Mouse (Mus musculus) heart, embryonic 13.5 days (tissue): Measurements from ENCODE around the gene Fbxw25. TPM values are rescaled to one million over a fixed set of nuclear protein-coding genes. Genes with fewer than 3 reads are reported as not detected.
"Not testable (repeated sequence)": the region's sequence is repeated elsewhere in the genome, so short reads cannot be mapped to it uniquely, and the experiment has no call there.

Source experiments
- ATAC-seq: fragments of 200-750 bp; cut with Nextera tagmentation; 2 replicates; pipeline ENCODE4 v1.8.0; 2017; ENCODE audit warnings: moderate TSS enrichment; ENCODE audit not compliant: insufficient number of reproducible peaks, low FRiP score, low TSS enrichment; ENCODE audit errors: extremely low read depth
- H3K27ac ChIP-seq: fragments of 300-500 bp; sonication (generic); replicated peaks from 2 replicates; pipeline ENCODE4 v1.5.1; 2015; ENCODE audit warnings: moderate library complexity, mild to moderate bottlenecking, inconsistent platforms
- H3K27me3 ChIP-seq: fragments of 300-500 bp; sonication (generic); replicated peaks from 2 replicates; pipeline ENCODE4 v1.6.1; 2015; ENCODE audit warnings: mild to moderate bottlenecking, inconsistent platforms
- H3K36me3 ChIP-seq: fragments of 300-500 bp; sonication (generic); 2 replicates; pipeline ENCODE4 v1.6.1; 2015; ENCODE audit warnings: mild to moderate bottlenecking, inconsistent platforms
- H3K4me1 ChIP-seq: fragments of 300-500 bp; sonication (generic); 2 replicates; pipeline ENCODE4 v1.6.1; 2015; ENCODE audit warnings: inconsistent platforms
- H3K4me2 ChIP-seq: fragments of 300-500 bp; sonication (generic); 2 replicates; pipeline ENCODE4 v1.6.1; 2015; ENCODE audit warnings: inconsistent platforms, mild to moderate bottlenecking, moderate library complexity
- H3K4me3 ChIP-seq: fragments of 300-500 bp; sonication (generic); 2 replicates; pipeline ENCODE4 v1.5.1; 2015; ENCODE audit warnings: moderate library complexity, mild to moderate bottlenecking, inconsistent platforms
- H3K9ac ChIP-seq: fragments of 300-500 bp; sonication (generic); 2 replicates; pipeline ENCODE4 v1.6.1; 2015; ENCODE audit warnings: inconsistent platforms, mild to moderate bottlenecking, moderate library complexity
- H3K9me3 ChIP-seq: fragments of 300-500 bp; sonication (generic); 2 replicates; pipeline ENCODE4 v1.6.1; 2016; ENCODE audit warnings: inconsistent platforms
- WGBS: fragments of 180-500 bp; shearing (Covaris S2); methylation state at CpG from one replicate; pipeline ENCODE4 v1.1.7; 2015; ENCODE audit warnings: mixed read lengths; 5-methylcytosine and 5-hydroxymethylcytosine counted together
- polyA plus RNA-seq: library from polyadenylated mRNA; unstranded; fragments of >200 nt; fragmentation: Nextera tagmentation; extraction: Ambion mirVana; gene quantifications from 2 replicates; pipeline ENCODE4 v1.2.1, GENCODE M21; 2015

Gene Fbxw25
- not detected in 2 replicates for polyA plus RNA-seq

- not testable (repeated sequence) for H3K27ac ChIP-seq, H3K4me1 ChIP-seq, H3K27me3 ChIP-seq, H3K9ac ChIP-seq, H3K4me3 ChIP-seq, ATAC-seq, H3K9me3 ChIP-seq, H3K36me3 ChIP-seq, H3K4me2 ChIP-seq
- 57% methylated on average over 2 of the region's 2 CpGs for WGBS
Measured at GRCm38 (mm10) chr9:109664552-109664951, at the start of gene Fbxw25. Gene Fbxw25 (minus strand): TSS chr9:109664652.

- not testable (repeated sequence) for H3K9ac ChIP-seq, H3K9me3 ChIP-seq, H3K27ac ChIP-seq, H3K4me2 ChIP-seq, H3K27me3 ChIP-seq, H3K4me3 ChIP-seq, H3K4me1 ChIP-seq, ATAC-seq, H3K36me3 ChIP-seq
- WGBS, result 63% methylated on average over 4 of the region's 4 CpGs
Measured at GRCm38 (mm10) chr9:109702600-109702999, 38.1 kb upstream of the Fbxw25 start, which contains the start of gene Fbxw18. Gene Fbxw18 (minus strand): TSS chr9:109702700.

GRCm38 (mm10) chr9:109685299-109685698 lies 20.8 kb upstream of the Fbxw25 start:
- H3K27ac ChIP-seq, result no peak overlapping the region
- no peak overlapping the region for H3K4me3 ChIP-seq
- H3K4me1 ChIP-seq, result no peaks in the 10 kb centered on the region
- no peak overlapping the region for H3K4me2 ChIP-seq
- 6% methylated on average over 1 of the region's 1 CpGs for WGBS
- H3K27me3 ChIP-seq, result no peaks in the 10 kb centered on the region
- no peak for ATAC-seq
- no peaks in the 10 kb centered on the region for H3K9me3 ChIP-seq
- no peak overlapping the region for H3K9ac ChIP-seq
- no peaks in the 10 kb centered on the region for H3K36me3 ChIP-seq

DNA sequence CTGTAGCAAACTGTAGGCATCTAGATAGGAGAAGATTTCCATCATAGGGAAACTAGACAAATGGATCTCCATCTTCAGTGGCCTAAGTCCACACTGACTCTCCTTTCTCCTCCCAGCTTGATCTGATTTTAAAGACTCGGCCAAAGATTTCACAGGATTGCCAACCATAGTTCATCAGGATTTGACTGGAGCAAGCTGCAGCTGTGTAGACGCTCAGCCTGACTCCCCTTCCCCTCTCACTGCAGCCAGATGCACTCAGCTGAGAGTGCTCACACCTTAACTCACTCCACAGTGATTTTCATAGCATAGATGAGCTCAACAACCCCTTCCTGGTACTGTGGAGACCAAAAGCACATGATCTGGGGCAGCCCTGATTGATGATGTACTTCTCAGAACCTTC lies 38.5 kb downstream of the Fbxw25 start, which contains the start of gene Fbxw24:
Gene Fbxw24, minus strand, starts transcription at position 101 of the 400 bp plus-strand sequence.
- not testable (repeated sequence) for H3K4me2 ChIP-seq
- 61% methylated on average over 2 of the region's 2 CpGs for WGBS

DNA sequence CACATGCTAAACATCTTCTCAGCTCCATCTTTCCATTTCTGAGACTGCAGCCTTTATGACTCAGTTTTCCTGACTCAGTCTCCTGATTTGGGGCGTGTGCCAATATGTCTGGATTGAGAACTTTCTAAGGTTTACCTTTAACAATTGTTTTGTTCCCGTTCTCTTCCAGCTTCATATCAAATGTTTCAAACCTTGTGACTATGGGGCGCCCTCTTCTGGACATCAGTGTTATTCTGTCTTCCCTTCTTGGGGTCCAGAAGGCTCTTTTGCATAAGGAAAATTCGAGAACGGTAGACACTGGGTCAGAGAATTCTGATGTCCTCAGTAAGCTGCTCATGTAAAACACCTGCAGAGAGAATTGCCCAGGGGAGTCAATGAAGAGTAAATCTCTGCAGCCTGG lies 57.6 kb downstream of the Fbxw25 start:
- WGBS, result 40% methylated on average over 5 of the region's 5 CpGs
- H3K9ac ChIP-seq, ATAC-seq, H3K27me3 ChIP-seq, H3K4me3 ChIP-seq, H3K36me3 ChIP-seq, H3K27ac ChIP-seq, H3K4me1 ChIP-seq, H3K9me3 ChIP-seq, H3K4me2 ChIP-seq: not testable (repeated sequence)

More for the DNA sequence above, 38.5 kb downstream of the Fbxw25 start, which contains the start of gene Fbxw24:
- H3K9me3 ChIP-seq, H3K36me3 ChIP-seq, H3K27me3 ChIP-seq, H3K9ac ChIP-seq, ATAC-seq, H3K27ac ChIP-seq, H3K4me1 ChIP-seq, H3K4me3 ChIP-seq: not testable (repeated sequence)

- 45% methylated on average over 2 of the region's 2 CpGs for WGBS
- not testable (repeated sequence) for H3K4me3 ChIP-seq, H3K4me1 ChIP-seq, ATAC-seq, H3K9ac ChIP-seq, H3K27me3 ChIP-seq, H3K27ac ChIP-seq, H3K9me3 ChIP-seq, H3K4me2 ChIP-seq, H3K36me3 ChIP-seq
Measured at GRCm38 (mm10) chr9:109602128-109602527, 62.3 kb downstream of the Fbxw25 start.

GRCm38 (mm10) chr9:109597226-109597625 lies 67.2 kb downstream of the Fbxw25 start:
- Histone ChIP-seq H3K27me3 (no peaks in the 10 kb centered on the region), H3K4me1 (no peaks in the 10 kb centered on the region), H3K4me3 (no peak overlapping the region), H3K9me3 (peaks cover 9% of the 10 kb centered on the region; the same call in 1 of the 2 replicates), H3K9ac (no peak overlapping the region), H3K36me3 (no peaks in the 10 kb centered on the region), H3K4me2 (no peak overlapping the region), H3K27ac (no peak overlapping the region)
- no peak for ATAC-seq

Other genes starting within 250 kb of the Fbxw25 start
- not detected in 2 replicates for gene Fbxw16, start 215.5 kb downstream of the Fbxw25 start, polyA plus RNA-seq
- not detected in 2 replicates for gene Fbxw19, start 168.8 kb downstream of the Fbxw25 start, polyA plus RNA-seq
- gene Fbxw15, start 96.4 kb downstream of the Fbxw25 start, polyA plus RNA-seq, result not detected in 2 replicates
- not detected in 2 replicates for gene Fbxw24, start 38.6 kb downstream of the Fbxw25 start, polyA plus RNA-seq
- not detected in 2 replicates for gene Fbxw18, start 38.0 kb upstream of the Fbxw25 start, polyA plus RNA-seq
- not detected in 2 replicates for gene Fbxw26, start 81.4 kb upstream of the Fbxw25 start, polyA plus RNA-seq
- not detected in 2 replicates for gene Fbxw27, start 126.0 kb upstream of the Fbxw25 start, polyA plus RNA-seq
- gene Spink8, start 147.6 kb upstream of the Fbxw25 start, polyA plus RNA-seq, result not detected in 2 replicates
- gene Nme6, start 168.1 kb upstream of the Fbxw25 start, polyA plus RNA-seq, result 59.9 and 61.4 TPM in 2 replicates
- 0.74 and 1.5 TPM in 2 replicates for gene Camp, start 185.0 kb upstream of the Fbxw25 start, polyA plus RNA-seq
- 17.8 and 19.5 TPM in 2 replicates for gene Cdc25a, start 210.9 kb upstream of the Fbxw25 start, polyA plus RNA-seq